Mouse (Mus musculus) layer of hippocampus, adult 18-20 months (tissue): ENCODE data around the gene Fam163b. TPM values are rescaled to one million over a fixed set of nuclear protein-coding genes. Genes with fewer than 3 reads are reported as not detected.

Experiments
- DNase-seq, 2 experiments: peaks; one replicate each; pipeline ENCODE4 v3.0.0; 2022; ENCODE audit warnings: low spot score in 2 of 2
- long read RNA-seq: library from polyadenylated mRNA; stranded (forward); transcript quantifications from one replicate; pipeline ENCODE4 v2.0.0, GENCODE M21; 2021
- total RNA-seq, 2 experiments: library from RNA; stranded (reverse); gene quantifications; 2 replicates each; pipeline ENCODE4 v1.2.3; 2021

Fam163b gene
- total RNA-seq: 100 to 1,000 TPM; 118 to 119 TPM
- long read RNA-seq, transcript Fam163b-201 (3 exons, 2,959 nt): major isoform, 65 of 76 reads
- long read RNA-seq, partial matches to known transcripts: 3 of 76 reads
- long read RNA-seq, other reads (novel, unspliced or antisense): 8 of 76 reads

- DNase-seq: peak; percentile 37 to 63
These were observed at the start of gene Fam163b for GRCm38 (mm10) chr2:27141950-27142693. Fam163b (minus strand) TSS chr2:27142491.

GRCm38 (mm10) chr2:27189994-27190393 lies 47.7 kb upstream of the Fam163b start:
- no peak for DNase-seq

GRCm38 (mm10) chr2:27187531-27187930 lies 45.2 kb upstream of the Fam163b start:
- DNase-seq: no peak

GRCm38 (mm10) chr2:27183734-27184133 lies 41.4 kb upstream of the Fam163b start:
- no peak for DNase-seq

GRCm38 (mm10) chr2:27181907-27182306 lies 39.6 kb upstream of the Fam163b start:
- DNase-seq: no peak

- peak in 1 of 2 experiments; percentile 29 for DNase-seq
These were observed 36.8 kb upstream of the Fam163b start for GRCm38 (mm10) chr2:27179101-27179500.

- no peak for DNase-seq
These were observed 33.5 kb upstream of the Fam163b start for GRCm38 (mm10) chr2:27175696-27176267.

GRCm38 (mm10) chr2:27174242-27174641 lies 32.0 kb upstream of the Fam163b start:
- DNase-seq: peak in 1 of 2 experiments; percentile 69

GRCm38 (mm10) chr2:27166999-27167398 lies 24.7 kb upstream of the Fam163b start:
- peak in 1 of 2 experiments; percentile 40 for DNase-seq

GRCm38 (mm10) chr2:27166074-27166473 lies 23.8 kb upstream of the Fam163b start:
- DNase-seq: peak in 1 of 2 experiments; percentile 70

GRCm38 (mm10) chr2:27164796-27165590 lies 22.7 kb upstream of the Fam163b start, which contains the start of gene Dbh:
Dbh (plus strand) TSS chr2:27165233.
- DNase-seq: peak; percentile 75 to 82

GRCm38 (mm10) chr2:27163851-27164250 lies 21.6 kb upstream of the Fam163b start:
- DNase-seq: peak in 1 of 2 experiments; percentile 65

GRCm38 (mm10) chr2:27162656-27163055 lies 20.4 kb upstream of the Fam163b start:
- no peak for DNase-seq

- DNase-seq: no peak
These were observed 19.2 kb upstream of the Fam163b start for GRCm38 (mm10) chr2:27161526-27161925.

GRCm38 (mm10) chr2:27156596-27156995 lies 14.3 kb upstream of the Fam163b start:
- no peak for DNase-seq

- DNase-seq: no peak
These were observed 12.3 kb upstream of the Fam163b start for GRCm38 (mm10) chr2:27154466-27155185.

- DNase-seq: no peak
These were observed 7.2 kb upstream of the Fam163b start for GRCm38 (mm10) chr2:27149457-27149856.

- no peak for DNase-seq
These were observed 4.5 kb upstream of the Fam163b start for GRCm38 (mm10) chr2:27146840-27147239.

GRCm38 (mm10) chr2:27144957-27145356 lies 2.7 kb upstream of the Fam163b start:
- DNase-seq: no peak

GRCm38 (mm10) chr2:27138356-27138755 lies 3.9 kb downstream of the Fam163b start:
- no peak for DNase-seq

- DNase-seq: no peak
These were observed 5.5 kb downstream of the Fam163b start for GRCm38 (mm10) chr2:27136789-27137188.
